Mouse (Mus musculus): ENCODE measurements around the gene Pomp.

The Pomp gene

DNA sequence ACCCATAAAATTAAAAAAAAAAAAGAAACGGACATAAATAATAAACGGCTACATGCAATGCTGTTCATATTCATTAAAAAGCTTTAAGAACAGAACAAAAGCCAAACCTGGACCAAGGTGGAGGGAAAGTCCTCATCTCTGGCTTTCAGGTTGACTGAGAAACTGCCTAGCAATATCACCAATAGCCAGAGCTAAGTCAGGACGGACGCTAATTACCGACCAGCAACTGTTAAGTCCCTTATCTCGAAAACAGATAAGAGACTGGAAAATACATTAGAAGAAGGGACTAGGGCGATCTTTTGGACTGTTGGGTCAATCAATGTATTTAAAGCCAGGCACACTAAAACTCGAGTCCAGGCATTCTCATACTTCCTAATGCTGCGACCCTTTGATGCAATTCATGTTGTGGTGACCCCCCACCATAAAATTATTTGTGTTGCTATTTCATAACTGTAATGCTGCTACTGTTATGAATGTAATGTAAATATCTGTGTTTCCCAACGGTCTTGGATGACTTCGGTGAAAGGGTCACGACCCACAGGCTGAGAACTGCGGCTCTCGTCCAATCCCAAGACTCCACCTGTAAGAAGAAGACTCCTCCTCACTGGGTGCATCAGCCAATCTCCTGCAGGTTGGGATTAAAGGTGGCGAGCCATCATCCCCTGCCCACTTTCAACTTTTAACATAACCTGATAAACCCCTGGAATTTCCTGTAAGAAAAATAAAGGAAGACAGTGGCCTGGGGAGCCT, 41.9 kb downstream of the Pomp start:
- no peak for DNase-seq (ENCODE audit: low read depth, low spot score)

DNA sequence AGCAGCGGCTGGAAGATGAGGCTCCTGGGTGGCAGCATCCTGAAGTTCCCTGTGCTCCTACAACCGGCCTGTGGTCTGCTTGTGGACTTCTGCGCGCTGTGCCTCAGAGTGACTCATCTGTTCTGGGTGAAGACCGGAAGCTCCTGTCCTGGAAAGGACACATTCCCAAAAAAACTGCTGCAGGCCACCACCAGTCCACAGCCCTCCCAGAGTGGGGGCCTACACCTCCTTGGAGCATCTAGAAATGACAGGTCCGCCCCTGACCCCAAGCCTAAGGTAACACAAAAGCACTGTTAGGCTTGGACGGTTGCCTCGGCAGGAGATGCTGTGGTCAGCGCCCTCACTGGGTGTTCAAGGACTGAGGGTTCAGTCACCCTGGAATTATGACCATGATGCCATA, 42.9 kb downstream of the Pomp start:
- no peak for DNase-seq (ENCODE audit: low read depth, low spot score)

DNA sequence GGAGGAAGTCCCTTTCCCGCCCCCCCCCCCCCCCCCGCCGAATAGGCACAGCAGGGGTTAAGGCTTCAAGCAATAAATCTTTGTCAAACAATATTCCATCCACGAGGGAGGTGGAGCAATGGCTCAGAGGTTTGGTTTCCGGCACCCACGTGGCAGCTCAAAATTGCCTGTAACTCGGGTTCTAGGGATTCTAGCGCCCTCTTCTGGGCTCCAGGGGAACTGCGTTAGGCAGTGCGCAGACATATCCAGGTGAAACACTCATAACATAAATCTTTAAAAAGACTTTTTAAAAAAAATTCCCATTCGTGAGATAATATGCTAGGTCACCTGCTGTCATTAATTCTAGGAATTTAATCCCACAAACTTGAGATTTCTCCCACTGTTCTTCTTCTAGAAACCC, 46.9 kb downstream of the Pomp start:
- no peak for DNase-seq (ENCODE audit: low read depth, low spot score)

DNA sequence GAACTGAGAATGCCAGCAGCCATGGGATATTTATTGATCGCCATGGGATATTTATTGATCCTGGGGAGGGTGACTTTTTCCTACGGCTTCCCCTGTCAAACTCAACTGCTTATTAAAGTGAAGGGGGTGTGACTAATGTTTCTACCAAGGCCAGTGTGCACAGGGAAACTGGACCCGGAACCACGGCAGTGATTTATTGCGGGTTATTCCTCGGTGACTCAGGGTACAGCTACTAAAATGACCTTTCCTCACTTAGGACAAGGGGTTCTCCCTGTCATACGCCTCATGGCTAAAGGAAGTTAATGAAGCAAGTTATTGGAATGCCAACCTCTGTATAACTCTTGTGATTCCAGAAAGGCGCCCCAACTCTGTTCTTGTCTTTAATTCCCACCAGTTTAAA, 47.6 kb downstream of the Pomp start:
- no peak for DNase-seq (ENCODE audit: low read depth, low spot score)

GRCm38 (mm10) chr5:147910807-147911509, 50.7 kb downstream of the Pomp start:
- DNase-seq (ENCODE audit: low read depth, low spot score): no peak

- DNase-seq (ENCODE audit: low read depth, low spot score): no peak
These were observed 51.5 kb downstream of the Pomp start for GRCm38 (mm10) chr5:147911744-147912143.

DNA sequence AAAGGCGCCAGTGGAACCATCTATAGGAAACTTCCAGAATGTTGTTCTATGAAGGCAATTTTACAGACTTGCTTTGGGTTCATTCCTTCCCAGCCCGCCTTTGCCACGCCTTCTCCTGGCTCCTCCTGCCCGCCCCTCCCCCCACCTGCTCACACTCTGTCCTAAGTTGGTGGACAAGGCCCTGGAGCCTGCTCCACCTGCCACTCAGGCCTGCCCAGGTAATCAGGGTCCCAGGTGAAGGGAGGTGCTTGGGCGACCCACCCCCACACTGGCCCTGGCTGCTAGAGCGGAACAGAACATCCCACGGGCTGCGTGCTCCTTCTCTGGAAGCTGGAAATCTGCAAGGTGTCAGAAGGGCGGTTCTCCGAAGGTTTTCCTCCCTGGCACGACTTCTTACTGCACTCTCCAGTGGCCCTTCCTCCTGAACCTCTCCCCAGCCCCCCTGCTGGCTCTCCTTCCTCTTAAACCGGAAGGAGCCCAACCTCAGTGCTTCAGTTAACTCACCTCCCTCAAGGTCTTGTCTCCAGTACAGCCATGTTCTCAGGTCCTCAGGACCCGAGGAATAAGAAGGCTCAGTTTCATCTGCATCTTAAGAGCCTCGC, 53.1 kb downstream of the Pomp start:
- no peak for DNase-seq (ENCODE audit: low read depth, low spot score)

DNA sequence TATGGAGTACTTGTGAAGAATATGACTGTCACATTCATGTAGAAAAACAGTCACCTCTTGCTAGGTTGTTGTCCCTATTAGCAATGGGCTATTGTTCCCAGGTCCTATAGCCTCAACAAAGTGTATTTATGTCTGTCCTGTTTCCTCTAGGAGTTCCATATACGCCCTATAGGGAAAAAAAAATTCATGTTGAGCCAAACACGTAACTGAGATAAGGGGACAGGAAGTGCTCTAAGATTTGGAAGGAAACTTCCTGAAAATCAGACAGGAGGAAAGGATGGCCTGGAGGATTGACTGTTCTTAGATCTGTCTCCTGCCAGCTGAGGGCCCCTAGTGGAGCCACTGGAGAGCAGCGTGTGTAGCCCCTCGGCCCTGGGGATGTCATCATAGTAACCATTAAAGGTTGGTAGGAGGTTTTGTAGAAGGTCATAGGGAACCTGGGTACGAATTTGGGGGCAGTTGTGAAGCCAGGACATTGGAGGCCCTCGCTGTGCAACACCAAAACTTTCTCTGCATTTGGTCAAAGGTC, 54.8 kb downstream of the Pomp start:
- no peak for DNase-seq (ENCODE audit: low read depth, low spot score)

DNA sequence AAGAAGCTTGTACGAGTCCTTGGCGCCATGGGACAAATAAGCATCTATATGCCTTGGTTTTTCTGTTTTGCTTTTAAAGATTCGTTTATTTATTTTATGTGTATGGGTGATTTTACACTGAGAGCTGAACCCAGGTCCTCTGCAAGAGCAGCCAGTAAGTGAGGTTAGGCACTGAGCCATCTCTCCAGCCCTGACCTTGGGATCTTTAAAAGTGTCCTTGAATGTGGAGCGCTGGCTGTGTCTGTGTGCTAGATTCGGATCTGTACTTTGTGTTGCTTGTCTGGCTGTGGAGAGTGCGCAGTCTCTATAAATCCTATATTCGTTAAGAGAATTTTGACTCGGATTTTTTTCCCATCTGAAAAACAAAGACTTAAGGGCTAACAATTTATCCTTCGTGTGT, 55.9 kb downstream of the Pomp start:
- no peak for DNase-seq (ENCODE audit: low read depth, low spot score)

GRCm38 (mm10) chr5:147918044-147918846, 58.0 kb downstream of the Pomp start:
- no peak for DNase-seq (ENCODE audit: low read depth, low spot score)

DNA sequence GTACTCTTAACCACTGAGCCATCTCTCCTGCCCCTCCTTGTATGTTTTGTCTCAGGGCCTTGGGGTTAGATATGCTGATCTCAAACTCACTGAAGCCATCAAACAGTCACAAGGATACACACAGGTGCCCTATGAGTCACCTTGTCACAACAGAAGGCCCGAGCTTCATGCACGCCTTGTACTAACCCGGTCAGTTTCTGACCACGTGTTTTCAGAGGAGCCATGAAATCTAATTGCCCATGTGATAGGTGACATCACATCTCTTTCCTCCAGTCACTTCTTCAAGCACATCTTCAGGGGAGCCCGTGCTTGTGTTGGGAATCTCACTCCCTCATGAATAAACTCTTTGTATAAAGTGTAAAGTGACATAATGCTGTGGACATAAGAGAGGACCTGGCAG, 64.4 kb downstream of the Pomp start:
- DNase-seq (ENCODE audit: low read depth, low spot score): no peak
